Mouse (Mus musculus) heart, embryonic 11.5 days (tissue): ENCODE measurements at regions not wholly inside any gene's neighbourhood (a gene's known extent, or its start where the extent isn't known, plus 50 kb on each side); places are given as distances from the start of the nearest gene placed in this dataset.

Experiments
- ATAC-seq: fragments of 200-750 bp; cut with Nextera tagmentation; replicated peaks from 2 replicates; pipeline ENCODE4 v1.8.0; 2017; ENCODE audit warnings: moderate library complexity; ENCODE audit not compliant: insufficient number of reproducible peaks, low FRiP score, low TSS enrichment
- H3K27ac ChIP-seq: fragments of 300-500 bp; sonication (generic); 2 replicates; pipeline ENCODE4 v1.5.1; 2014; ENCODE audit warnings: mild to moderate bottlenecking, low read depth, low read length
- H3K27me3 ChIP-seq: fragments of 300-500 bp; sonication (generic); 2 replicates; pipeline ENCODE4 v1.6.1; 2014; ENCODE audit warnings: mild to moderate bottlenecking, low read length, mixed read lengths; ENCODE audit not compliant: control insufficient read depth, insufficient read depth
- H3K36me3 ChIP-seq: fragments of 300-500 bp; sonication (generic); 2 replicates; pipeline ENCODE4 v1.6.1; 2014; ENCODE audit warnings: mild to moderate bottlenecking, low read length, moderate library complexity, mixed read lengths; ENCODE audit not compliant: control insufficient read depth, insufficient read depth
- H3K4me1 ChIP-seq: fragments of 300-500 bp; sonication (generic); 2 replicates; pipeline ENCODE4 v1.6.1; 2014; ENCODE audit warnings: low read length; ENCODE audit not compliant: control insufficient read depth, insufficient read depth
- H3K4me2 ChIP-seq: fragments of 300-500 bp; sonication (generic); 2 replicates; pipeline ENCODE4 v1.6.1; 2014; ENCODE audit warnings: mild to moderate bottlenecking, moderate library complexity
- H3K4me3 ChIP-seq: fragments of 300-500 bp; sonication (generic); 2 replicates; pipeline ENCODE4 v1.5.1; 2014; ENCODE audit warnings: low read depth, low read length
- H3K9ac ChIP-seq: fragments of 300-500 bp; sonication (generic); 2 replicates; pipeline ENCODE4 v1.6.1; 2014; ENCODE audit warnings: mild to moderate bottlenecking, low read depth, low read length, moderate library complexity
- H3K9me3 ChIP-seq: fragments of 300-500 bp; sonication (generic); replicated peaks from 2 replicates; pipeline ENCODE4 v1.6.1; 2016; ENCODE audit warnings: low read length; ENCODE audit not compliant: control insufficient read depth
- WGBS: fragments of 180-500 bp; shearing (Covaris S2); extraction: QIAGEN DNeasy Blood & Tissue Kit; methylation state at CpG from one replicate; pipeline ENCODE4 v1.1.7; 2014; ENCODE audit not compliant: insufficient replicate concordance; 5-methylcytosine and 5-hydroxymethylcytosine counted together

- WGBS, result 58% methylated on average over 3 of the region's 3 CpGs
- no peak overlapping the region for H3K27ac ChIP-seq
- H3K9ac ChIP-seq, result no peak overlapping the region
These were observed 126.1 kb upstream of the Il15 start for GRCm38 (mm10) chr8:82529153-82529552.

GRCm38 (mm10) chr8:82523866-82524265 lies 120.8 kb upstream of the Il15 start:
- Histone ChIP-seq H3K9me3 (no peaks in the 10 kb centered on the region), H3K4me3 (no peak overlapping the region), H3K9ac (no peak overlapping the region), H3K36me3 (no peaks in the 10 kb centered on the region), H3K27me3 (no peaks in the 10 kb centered on the region), H3K27ac (no peak overlapping the region), H3K4me1 (no peaks in the 10 kb centered on the region), H3K4me2 (no peak overlapping the region)
- WGBS, result 92% methylated on average over 14 of the region's 14 CpGs
- ATAC-seq, result no peak

More at GRCm38 (mm10) chr8:82529153-82529552, 126.1 kb upstream of the Il15 start:
- no peaks in the 10 kb centered on the region for H3K36me3 ChIP-seq
- ATAC-seq, result no peak
- no peaks in the 10 kb centered on the region for H3K4me1 ChIP-seq
- no peak overlapping the region for H3K4me2 ChIP-seq
- H3K27me3 ChIP-seq, result no peaks in the 10 kb centered on the region
- H3K4me3 ChIP-seq, result no peak overlapping the region
- H3K9me3 ChIP-seq, result no peaks in the 10 kb centered on the region

DNA sequence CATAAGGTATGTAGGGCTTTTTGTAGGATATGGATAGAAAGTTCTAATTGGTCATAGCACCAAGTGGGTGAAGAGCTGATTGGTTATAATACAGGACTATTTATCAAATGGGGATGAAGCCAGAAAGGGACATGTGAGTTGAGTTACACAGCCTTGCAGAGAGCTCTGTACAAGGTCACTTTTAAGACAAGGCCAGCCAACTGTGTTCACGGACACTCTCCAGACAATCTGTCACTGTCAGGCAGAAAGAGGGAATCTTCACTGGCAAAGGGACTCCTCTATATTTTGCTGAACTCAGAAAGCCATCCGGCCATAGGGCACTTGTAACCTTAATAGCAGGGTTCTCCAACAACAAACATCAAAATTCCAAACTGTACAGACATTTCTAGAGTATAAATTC lies 95.5 kb upstream of the Il15 start:
- 43% methylated on average over 2 of the region's 2 CpGs for WGBS
- peaks cover 4% of the 10 kb centered on the region for H3K4me1 ChIP-seq
- no peak overlapping the region for H3K9ac ChIP-seq
- no peak overlapping the region for H3K4me2 ChIP-seq
- H3K27ac ChIP-seq, result no peak overlapping the region
- H3K27me3 ChIP-seq, result no peaks in the 10 kb centered on the region
- no peaks in the 10 kb centered on the region for H3K36me3 ChIP-seq
- no peak for ATAC-seq
- H3K9me3 ChIP-seq, result no peaks in the 10 kb centered on the region
- no peak overlapping the region for H3K4me3 ChIP-seq

GRCm38 (mm10) chr8:82477856-82478255 lies 74.8 kb upstream of the Il15 start:
- 21% methylated on average over 5 of the region's 5 CpGs for WGBS
- H3K4me3 ChIP-seq, result no peak overlapping the region
- H3K9me3 ChIP-seq, result no peaks in the 10 kb centered on the region
- no peak overlapping the region for H3K9ac ChIP-seq
- H3K4me2 ChIP-seq, result no peak overlapping the region
- 0 out of 2 replicates have a peak overlapping the region, but pooled peaks have one; percentile 54 for H3K27ac ChIP-seq
- H3K27me3 ChIP-seq, result no peaks in the 10 kb centered on the region
- no peaks in the 10 kb centered on the region for H3K4me1 ChIP-seq
- ATAC-seq, result no peak
- H3K36me3 ChIP-seq, result no peaks in the 10 kb centered on the region

- H3K9me3 ChIP-seq, result no peaks in the 10 kb centered on the region
- no peaks in the 10 kb centered on the region for H3K36me3 ChIP-seq
- ATAC-seq, result no peak
- H3K4me2 ChIP-seq, result no peak overlapping the region
- no peaks in the 10 kb centered on the region for H3K27me3 ChIP-seq
- H3K4me3 ChIP-seq, result no peak overlapping the region
- H3K4me1 ChIP-seq, result no peaks in the 10 kb centered on the region
- H3K27ac ChIP-seq, result no peak overlapping the region
- H3K9ac ChIP-seq, result no peak overlapping the region
- WGBS, result 29% methylated on average over 2 of the region's 2 CpGs
These were observed 74.4 kb upstream of the Il15 start for GRCm38 (mm10) chr8:82477426-82477769.

GRCm38 (mm10) chr8:82476708-82477425 lies 73.8 kb upstream of the Il15 start:
- Histone ChIP-seq H3K27me3 (no peaks in the 10 kb centered on the region), H3K36me3 (no peaks in the 10 kb centered on the region), H3K4me1 (no peaks in the 10 kb centered on the region), H3K27ac (no peak overlapping the region), H3K9ac (no peak overlapping the region), H3K4me3 (no peak overlapping the region), H3K9me3 (no peaks in the 10 kb centered on the region), H3K4me2 (no peak overlapping the region)
- no peak for ATAC-seq
- 67% methylated on average over 7 of the region's 7 CpGs for WGBS

GRCm38 (mm10) chr8:82473266-82473665 lies 70.2 kb upstream of the Il15 start:
- no peaks in the 10 kb centered on the region for H3K9me3 ChIP-seq
- WGBS, result 75% methylated on average over 2 of the region's 2 CpGs
- H3K36me3 ChIP-seq, result no peaks in the 10 kb centered on the region
- ATAC-seq, result no peak
- H3K27me3 ChIP-seq, result no peaks in the 10 kb centered on the region
- H3K4me1 ChIP-seq, result no peaks in the 10 kb centered on the region
- H3K27ac ChIP-seq, result no peak overlapping the region
- no peak overlapping the region for H3K4me2 ChIP-seq
- H3K9ac ChIP-seq, result no peak overlapping the region
- H3K4me3 ChIP-seq, result no peak overlapping the region

GRCm38 (mm10) chr8:82471825-82472224 lies 68.8 kb upstream of the Il15 start:
- ATAC-seq, result no peak

GRCm38 (mm10) chr8:82469824-82470223 lies 66.8 kb upstream of the Il15 start:
- no peaks in the 10 kb centered on the region for H3K9me3 ChIP-seq
- H3K36me3 ChIP-seq, result no peaks in the 10 kb centered on the region
- no peak for ATAC-seq
- no peaks in the 10 kb centered on the region for H3K27me3 ChIP-seq
- H3K4me3 ChIP-seq, result no peak overlapping the region
- no peaks in the 10 kb centered on the region for H3K4me1 ChIP-seq
- no peak overlapping the region for H3K9ac ChIP-seq
- H3K4me2 ChIP-seq, result no peak overlapping the region
- H3K27ac ChIP-seq, result no peak overlapping the region

More at GRCm38 (mm10) chr8:82471825-82472224, 68.8 kb upstream of the Il15 start:
- Histone ChIP-seq H3K27ac (no peak overlapping the region), H3K9me3 (no peaks in the 10 kb centered on the region), H3K4me1 (no peaks in the 10 kb centered on the region), H3K36me3 (no peaks in the 10 kb centered on the region), H3K4me2 (no peak overlapping the region), H3K4me3 (no peak overlapping the region), H3K9ac (no peak overlapping the region), H3K27me3 (no peaks in the 10 kb centered on the region)
- WGBS, result no CpG with 5 or more reads among the region's 1 CpGs
